Mouse (Mus musculus) cerebellum, adult 8-10 months (tissue): Measurements from ENCODE around the gene Gm1604a.
A peak's percentile ranks its signal among the peaks of the same experiment; 100 is the strongest.
"Not testable (repeated sequence)": the region's sequence is repeated elsewhere in the genome, so short reads cannot be mapped to it uniquely, and the experiment has no call there.

Experiments
- DNase-seq: peaks from one replicate; pipeline ENCODE4 v3.0.0; 2022

Gene Gm1604a

DNA sequence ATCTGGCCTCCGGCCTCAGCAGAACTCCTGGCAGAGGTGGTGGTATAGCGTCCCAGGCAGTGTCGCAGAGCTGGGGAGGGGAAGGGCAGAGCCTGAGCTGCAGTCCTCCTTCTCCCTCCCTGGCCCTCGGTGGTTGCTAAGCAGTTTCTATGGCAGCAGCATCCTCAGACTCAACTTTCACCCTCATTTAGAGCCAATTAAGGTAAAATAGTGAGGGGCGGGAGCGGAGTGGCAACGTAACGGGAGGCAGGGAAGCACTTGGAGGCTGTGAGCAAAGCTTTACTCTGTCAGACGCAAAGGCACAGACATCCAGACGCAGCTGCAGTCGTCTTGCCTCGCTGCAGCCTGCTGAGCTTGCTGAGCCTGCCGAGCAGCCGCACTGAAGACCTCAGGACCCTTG lies at the start of gene Gm1604a:
TSS of gene Gm1604a (plus strand) at position 312 of the 400 bp plus-strand sequence.
- not testable (repeated sequence) for DNase-seq

DNA sequence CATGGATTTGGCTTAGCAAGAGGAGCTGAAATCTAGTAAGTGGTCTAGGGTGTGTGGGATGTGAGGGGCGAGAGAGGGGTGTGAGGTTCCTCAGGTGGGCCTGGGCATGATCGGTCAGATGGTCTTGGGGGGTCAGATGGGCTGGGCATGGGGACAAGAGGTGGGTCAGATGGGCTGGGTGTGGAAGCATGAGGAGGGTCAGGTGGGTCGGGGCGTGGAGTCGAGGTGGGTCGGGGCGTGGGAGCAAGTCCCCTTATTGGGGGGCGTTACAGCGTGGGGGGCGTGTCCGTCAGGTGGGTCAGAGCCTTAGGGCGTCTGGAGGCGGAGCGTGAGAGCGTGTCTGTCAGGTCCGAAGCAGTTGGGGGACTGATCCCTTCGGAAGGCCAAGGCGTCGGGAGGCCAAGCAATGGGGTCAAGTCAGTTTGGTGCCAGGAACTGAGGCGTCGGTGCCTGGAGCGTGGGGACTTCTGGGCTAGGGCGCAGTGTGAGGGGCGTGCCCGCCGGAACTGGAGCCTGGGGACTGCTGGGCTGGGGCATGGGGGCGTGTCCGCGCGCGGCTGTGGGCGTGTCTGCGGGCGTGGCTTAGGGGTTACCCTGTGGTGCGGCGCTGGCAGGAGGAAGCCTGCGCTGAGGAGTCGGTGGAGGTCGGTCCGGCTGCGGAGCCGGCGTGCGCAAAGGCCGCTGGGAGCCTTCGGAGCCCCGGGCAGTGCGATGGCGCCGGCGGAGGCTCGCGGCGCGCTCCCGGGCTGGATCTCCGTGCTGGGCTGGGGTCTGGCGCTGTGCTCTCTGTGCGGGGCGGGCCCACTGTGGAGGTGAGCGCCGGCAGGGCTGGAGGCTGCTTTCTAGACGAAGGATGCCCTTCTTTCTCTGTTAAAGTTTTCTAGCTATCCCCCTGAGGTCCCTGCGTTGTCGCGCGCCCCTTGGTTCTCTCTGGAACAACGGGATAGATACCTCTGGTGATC lies 46.8 kb upstream of the Gm1604a start, which contains the start of gene Gm49721:
TSS of gene Gm49721 (plus strand) at position 618 of the 962 bp plus-strand sequence.
- peak; percentile 45 for DNase-seq

DNA sequence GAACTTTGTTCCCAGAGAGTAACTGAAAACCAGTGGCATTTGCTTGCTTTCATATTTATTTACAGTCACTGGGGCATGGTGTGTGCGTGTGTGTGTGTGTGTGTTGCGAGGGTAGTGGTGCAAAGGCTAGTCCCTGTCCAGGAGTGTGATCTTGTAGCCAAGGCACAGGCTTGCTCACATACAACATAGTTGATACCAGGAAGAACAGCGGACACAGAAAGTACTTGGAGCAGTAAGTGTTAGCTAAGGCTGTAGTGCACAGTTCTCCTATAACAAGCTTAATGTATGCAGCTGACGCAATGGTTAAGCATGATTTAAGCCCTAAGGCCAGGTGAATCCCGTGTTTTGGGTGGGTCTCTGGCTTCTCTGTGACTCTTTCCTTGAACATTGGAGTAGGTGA lies 46.0 kb upstream of the Gm1604a start:
- not testable (repeated sequence) for DNase-seq

DNA sequence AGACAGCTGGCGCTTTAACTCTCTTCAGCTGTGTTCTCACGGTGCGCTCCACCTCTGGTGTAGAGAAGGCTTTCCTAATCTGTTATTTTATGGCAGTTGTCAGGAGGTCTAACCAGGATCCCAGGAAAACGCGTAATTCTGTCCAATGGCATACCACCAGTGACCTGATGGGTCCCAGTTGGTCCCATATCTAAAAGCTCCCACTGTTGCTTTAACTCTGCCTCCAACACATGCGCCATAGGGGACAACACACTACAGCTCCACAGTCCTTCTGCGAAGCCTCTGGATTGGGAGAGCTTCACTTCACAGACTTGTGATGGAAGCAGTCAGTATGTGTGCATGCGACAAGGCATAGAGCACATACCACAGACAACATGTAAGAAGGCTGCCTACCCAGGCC lies 45.2 kb upstream of the Gm1604a start:
- DNase-seq: not testable (repeated sequence)

DNA sequence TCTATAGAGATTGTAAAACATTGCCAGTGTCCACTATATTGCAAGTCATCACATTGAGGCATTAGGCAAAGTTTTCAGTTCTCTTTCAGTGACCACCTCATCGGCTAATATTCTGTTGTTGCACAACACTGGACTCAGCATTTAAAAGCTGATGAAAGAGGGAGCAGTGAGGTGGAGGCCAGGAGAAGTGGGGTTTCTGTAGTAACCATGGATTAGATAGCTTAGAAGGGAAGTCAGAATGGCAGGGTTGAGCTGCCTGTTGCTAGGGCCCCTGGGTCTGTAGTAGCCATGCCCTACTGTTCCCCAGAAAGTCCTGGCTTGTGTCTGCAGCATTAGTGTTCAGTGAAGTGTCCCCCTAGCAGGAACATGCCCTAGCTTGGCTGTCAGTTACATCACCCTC lies 39.2 kb upstream of the Gm1604a start:
- DNase-seq: not testable (repeated sequence)

DNA sequence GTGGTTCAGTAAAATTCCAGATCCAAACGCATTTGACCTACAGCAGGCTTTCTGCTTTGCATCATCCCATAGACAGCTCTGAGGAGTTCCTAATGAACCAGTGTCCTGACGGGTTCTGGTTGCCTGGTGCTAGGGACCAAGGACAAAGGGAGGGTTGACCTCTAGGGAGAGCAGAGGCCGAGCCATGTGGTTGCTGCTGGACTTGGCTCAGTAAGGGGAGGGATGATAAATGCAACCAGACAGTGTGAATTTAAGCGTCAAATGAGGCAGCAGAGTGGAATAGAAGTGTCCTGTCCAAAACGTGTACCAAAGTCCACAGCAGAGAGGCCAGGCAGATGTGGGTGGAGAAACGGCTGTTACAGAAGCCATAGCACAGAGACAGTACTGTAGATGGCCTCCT lies 29.9 kb upstream of the Gm1604a start:
- DNase-seq: not testable (repeated sequence)

DNA sequence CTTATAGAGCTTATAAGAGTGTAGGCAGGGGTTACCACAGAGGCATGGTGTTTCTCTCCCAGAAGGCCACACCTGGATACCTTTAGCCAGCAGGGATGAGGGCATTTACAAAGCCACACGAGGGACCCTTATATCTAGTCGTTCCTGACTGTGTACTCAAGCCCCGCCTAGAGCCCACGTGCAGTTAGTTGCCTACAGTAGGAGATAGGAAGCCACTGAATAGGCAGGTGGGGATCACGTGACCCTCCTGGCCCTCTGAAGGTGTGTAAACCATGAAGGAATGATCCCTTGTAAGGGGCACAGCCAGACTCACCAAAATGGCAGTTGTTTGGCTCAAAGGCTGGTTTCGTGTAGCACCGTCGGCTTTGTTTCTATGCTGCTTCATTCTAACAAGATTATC lies 28.5 kb upstream of the Gm1604a start:
- DNase-seq: not testable (repeated sequence)

DNA sequence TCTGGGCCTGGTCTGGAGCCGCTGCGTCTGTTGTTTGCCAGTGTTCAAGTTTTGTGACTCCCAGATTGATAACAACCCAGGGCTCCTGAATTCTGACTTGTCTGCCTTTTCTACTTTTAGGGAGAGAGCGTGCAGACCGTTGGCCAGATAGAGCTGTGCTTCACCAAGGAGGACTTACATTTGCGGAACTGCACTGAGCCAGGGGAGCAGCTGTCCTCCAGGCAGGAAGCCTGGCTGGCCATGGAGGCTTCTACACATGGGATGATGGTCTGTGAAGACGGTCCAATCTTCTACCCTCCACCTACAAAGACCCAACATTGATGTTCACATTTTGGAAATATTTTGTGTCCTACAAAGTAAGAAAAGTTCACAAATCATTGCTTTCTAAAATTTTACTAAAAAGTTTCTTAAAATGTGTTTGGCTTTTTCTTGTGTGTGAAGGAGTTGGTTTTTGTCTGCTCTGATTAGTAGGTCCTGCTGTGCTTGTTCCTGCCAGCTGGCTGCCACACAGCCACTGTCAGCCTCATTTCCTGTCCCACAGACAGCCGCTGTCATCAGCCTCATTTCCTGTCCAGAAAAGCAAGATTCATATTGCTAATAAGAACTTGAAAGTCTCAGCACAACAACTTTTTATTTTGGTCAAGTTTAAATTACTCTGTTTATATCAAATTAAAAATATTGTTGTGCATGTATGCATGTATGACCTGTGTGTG lies 27.4 kb upstream of the Gm1604a start:
- DNase-seq: not testable (repeated sequence)

DNA sequence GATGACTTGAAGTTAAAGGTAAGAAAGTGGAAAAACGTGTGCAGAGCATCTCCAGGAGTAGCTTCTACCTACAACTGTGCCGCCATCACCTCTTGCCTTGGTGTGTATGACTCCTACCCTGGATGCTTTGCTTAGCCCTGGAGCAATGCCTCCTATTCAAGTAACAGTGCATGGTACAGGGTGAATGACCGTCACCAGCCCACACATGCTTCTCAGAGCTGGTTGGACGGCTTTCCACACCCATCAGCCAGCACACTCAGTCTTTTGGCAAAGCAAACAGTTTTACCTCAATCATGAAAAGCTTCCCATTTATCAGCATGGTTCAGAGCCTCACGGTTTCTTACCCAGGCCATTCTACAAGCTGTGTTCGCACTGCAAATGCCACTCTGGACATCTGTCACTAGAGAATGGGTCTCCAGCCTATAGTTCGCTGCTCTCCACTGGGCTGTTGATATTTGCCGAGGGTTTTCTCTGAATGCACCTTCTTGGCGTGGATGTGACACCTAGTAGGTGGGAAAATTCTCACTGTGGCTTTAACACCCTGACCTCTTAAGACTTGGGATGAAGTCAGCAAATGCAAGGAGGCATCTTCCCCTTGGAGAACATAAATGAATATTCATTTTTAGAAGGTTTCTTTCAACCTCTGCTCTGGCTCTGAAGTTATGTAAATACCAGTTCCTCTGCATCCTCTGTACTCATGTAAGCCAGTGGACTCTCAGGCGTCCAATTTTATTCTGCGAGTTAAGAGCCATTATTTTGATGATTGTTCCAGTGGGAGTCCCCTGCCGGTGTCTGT lies 23.4 kb upstream of the Gm1604a start:
- DNase-seq: not testable (repeated sequence)

DNA sequence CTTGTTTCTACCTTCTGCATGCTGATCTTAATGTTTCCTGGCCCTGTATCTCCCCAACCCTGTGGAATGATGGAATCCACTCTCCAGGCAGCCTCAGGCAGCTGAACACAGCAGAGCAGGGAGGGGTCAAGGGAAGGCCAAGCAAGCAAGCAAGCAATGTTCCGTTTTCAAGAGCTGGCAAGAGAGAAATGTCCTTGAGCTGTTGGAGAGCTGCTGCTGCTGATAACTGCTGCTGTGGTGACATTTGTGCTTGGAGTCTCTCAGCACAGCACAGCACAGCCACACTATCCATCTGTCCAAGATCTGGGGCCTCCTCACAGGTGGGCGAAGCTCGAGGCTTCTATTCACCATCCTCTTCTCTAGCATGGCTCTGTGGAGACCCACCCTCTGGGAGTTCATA lies 22.0 kb upstream of the Gm1604a start:
- DNase-seq: not testable (repeated sequence)

DNA sequence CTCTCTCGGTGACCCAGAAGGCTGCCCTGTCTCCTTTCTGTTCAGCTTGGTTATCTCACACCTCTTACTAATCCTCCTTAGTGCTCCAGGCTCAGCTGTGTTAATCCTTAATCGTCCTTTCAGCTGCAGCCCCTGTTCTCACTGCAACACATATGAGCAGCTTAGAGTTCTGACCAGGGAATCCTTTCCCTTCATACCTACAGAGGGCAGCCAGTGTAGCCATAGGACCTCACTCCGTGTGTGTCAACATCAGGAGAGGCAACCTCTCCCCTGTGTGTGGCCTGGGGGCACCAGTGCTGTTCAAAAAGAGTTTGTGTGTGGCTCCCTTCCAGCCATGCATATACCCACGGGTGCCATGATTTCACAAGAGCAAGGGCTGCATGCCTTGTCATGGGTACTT lies 19.7 kb upstream of the Gm1604a start:
- not testable (repeated sequence) for DNase-seq

DNA sequence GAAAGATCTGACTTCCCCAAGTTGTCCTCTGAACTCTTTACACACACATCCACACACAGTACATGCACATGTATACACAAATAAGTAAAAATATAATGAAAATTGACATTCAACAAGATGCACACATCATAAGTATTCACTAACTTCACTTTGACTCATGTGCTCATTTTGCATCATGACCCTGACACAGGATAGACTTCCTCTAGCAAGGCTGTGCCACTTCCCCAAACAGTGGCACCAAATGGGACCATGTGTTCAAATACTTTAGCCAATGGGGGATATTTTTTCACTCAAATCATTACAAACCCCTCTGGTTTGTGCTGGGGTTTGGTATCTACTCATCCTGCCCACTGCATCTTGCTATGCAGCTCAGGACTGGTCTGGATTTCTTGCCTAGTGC lies 16.5 kb upstream of the Gm1604a start:
- DNase-seq: not testable (repeated sequence)

DNA sequence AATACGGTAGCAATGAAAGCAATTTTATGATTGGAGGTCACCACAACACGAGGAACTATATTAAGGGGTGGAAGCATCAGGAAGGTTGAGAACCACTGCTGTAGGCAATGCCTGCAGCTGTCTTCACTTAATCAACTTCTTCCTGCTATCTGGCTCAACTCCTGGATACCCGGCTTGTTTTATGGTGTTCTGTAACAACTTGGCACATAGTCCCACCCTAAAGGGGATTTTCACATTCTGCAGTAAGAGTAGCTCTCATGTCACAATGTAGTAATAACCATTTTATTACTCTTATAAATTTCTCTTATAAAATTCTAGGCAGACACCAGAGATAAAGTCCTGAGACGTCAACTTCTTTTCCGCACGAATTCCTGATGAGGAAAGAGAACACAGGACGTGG lies 15.9 kb upstream of the Gm1604a start:
- not testable (repeated sequence) for DNase-seq

DNA sequence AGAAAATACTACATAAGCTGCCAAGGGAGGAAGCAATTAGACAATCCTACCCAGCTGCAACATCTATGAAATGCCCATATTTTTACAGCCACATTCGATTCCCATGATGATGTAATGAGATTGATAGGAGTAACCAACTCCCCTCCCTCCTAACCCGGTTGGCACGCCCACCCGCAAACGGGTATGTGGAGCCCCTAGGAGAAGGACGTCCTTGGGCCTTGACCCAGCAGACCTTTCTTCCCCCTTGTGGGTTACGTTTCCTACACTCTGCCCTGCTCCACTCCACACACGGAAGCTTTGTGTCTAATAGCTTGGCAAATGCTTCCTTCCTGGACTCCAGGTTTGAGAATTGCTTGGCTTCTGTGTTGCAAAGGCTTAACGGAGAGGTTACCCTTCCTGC lies 15.5 kb upstream of the Gm1604a start:
- not testable (repeated sequence) for DNase-seq

DNA sequence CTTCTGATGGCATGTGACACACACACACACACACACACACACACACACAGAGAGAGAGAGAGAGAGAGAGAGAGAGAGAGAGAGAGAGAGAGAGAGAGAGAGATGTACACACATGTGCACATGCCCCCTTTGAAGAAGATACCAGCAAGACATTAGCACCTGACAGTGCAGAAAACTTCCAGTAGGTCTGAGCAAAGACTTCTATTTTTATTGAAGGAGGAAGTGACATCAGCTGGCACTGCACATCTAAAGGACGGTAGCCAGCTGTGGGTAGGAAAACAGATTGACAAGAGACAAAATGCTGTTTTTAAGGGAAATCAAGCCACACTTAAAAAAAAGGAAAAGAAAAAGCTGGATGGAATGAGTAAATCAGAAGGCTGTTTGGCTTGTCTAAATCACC lies 11.2 kb upstream of the Gm1604a start:
- DNase-seq: not testable (repeated sequence)

DNA sequence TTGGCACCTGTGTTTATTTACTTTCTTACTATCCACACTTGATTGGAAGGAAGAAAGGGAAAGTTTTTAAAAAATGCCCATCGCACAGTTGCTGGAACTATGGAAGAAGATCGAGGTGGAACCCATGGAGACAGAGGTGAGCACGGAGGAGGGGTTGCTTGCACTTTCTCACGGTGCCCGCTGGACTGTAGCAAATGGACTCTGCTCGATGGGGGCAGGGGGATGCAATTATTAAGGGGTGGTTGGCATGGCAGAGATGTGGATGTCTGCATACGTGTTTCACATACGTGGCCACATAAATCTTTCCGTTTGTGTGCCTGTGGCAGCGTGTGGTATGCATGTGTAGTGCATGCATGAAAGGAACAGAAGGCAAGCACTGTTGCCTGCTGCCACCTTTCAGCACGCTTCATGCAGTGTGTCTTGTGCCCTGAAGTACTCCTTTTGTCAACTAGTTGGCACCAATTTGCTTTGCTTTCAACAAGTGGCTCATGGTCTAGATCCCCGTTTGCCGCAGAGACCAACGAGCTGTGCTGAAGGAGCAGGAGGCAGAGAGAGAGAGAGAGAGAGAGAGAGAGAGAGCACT lies 487 bp downstream of the Gm1604a start:
- not testable (repeated sequence) for DNase-seq

DNA sequence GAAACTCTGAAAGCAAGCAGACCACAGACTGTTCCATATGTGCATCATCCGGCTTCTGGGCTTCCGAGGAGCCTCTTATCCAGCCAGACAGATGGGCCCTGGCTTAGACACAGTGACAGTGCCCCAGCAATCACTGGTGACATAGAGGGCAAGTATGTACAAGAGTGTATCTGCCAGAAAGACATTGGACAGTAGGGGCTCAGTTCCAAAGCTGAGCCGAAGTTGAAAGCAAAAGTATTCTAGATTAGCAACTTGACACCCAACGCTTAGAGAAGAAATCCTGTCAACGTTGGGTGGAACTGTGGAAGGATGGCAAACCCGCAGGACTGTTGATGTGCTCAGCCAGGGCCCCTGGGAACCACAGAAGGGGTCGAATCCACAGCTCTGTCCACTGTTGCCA lies 4.8 kb downstream of the Gm1604a start:
- DNase-seq: not testable (repeated sequence)

DNA sequence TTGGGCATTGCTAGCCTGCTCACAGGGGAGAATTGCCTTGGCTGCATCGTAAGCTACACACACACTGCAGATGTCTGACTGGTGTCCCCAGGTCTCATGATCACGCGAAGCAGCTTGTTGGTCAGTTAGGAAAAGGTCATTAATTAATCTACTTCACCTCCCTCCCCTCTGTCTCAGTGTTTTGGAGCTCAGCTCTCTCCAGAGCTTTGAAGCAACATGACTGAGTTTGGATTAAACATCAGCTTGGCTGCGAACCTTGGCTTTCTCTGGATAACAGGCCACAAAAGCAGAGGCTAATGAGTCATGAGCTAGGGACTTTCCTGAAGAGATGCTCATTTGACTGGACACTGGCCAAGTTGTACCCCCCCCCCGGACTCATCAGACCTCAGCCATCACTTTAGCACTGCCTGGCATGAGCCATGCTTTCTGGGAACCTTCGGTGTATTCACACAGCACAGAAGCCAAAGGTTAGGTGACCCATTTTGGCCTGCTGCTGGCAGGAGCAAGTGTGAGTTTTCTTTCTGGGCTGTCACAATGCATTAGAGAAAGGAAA lies 5.3 kb downstream of the Gm1604a start:
- DNase-seq: not testable (repeated sequence)

DNA sequence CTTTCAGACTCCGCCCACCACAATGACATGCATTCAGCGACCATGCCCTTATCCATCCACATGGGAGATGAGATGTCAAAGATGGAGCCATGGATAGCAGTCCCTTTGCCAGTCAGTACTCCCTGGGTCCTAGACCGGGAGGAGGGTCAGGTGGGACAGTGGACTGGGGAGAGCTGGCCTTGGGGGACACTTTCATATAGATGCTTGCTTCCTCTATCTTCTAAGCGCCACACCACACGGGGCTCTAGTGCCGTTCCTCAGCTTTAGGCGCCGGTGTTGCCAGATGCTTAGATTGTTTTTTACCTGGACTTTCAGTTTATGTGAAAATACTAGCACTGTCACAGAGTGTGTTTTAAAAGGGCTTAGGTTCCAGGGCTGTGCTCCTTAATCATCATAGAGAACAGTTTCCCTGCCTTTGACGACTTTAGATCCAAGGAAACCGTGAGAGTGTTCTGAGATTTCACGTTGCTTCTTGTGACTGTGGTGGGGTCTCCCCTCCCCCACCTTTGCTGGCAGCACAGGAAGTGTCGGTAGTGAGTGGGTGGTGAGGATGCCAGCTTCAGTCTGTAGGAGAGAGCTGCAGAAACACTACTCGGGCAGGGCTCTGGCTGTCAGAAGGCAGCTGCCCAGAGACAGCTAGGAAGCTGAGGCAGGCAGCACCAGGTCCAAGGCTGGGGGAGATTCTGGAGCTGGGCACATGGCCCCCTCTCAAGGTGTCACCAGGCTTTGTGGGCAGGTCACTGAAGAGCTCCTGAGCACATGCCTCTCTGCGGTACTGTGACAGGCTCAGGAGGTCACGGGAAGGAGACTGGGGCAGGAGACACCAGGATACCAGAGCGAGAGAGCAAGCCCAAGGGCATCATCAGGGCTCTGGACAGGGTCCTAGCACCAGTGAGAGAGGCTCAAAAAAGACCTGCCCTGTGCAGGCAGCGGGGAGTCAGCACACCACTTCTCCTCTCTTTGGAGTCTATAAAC lies 8.1 kb downstream of the Gm1604a start:
- DNase-seq: not testable (repeated sequence)

DNA sequence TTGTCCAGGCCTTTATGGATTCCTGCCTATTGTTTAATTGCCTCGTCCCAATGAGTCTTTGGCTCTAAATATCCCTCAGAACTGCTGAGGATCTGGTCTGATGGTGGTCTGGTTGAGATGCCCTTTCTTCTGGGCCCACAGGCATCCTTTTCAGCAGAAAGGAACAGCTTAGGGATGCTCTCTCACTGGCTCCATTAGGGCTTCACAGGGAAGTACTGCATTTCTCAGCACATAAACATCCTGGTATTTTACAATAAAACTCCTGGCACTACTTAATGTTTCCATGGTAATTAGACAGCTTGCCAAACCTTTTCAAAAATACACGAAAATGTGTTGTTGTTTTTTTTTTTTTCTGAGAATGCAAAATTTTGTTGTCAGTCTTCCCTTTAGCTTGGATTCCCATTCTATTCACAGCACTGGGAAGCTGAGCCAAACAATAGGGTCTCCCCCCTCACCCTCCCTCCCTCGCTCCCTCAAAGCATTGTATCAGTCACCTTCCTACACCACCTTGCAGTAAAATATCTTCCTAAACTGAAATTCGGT lies 43.7 kb downstream of the Gm1604a start:
- not testable (repeated sequence) for DNase-seq
